Mouse (Mus musculus): ENCODE results near the gene Plin4.

- TF ChIP-seq POLR2A (IDR thresholded peaks at IDR 0.05; ENCODE audit: insufficient read depth, low read depth, low read length) = no peak
- TF ChIP-seq EP300 (IDR thresholded peaks at IDR 0.05; ENCODE audit: insufficient read depth, low read depth, low read length) = no peak
- no peak for TF ChIP-seq CTCF (IDR thresholded peaks at IDR 0.05)
Observed at GRCm38 (mm10) chr17:56153643-56154042, 44.0 kb upstream of the Plin4 start.

All from heart, adult 2 months (tissue).